Comparison of ENCODE assay signal across 11 mouse cellular contexts in genomic region chr3:121864734-121865445, GRCm38 (mm10). TPM values are rescaled to one million over a fixed set of nuclear protein-coding genes. Genes with fewer than 3 reads are reported as not detected.
DNase-seq lines count a peak whose midpoint lies in the region; ATAC-seq and TF ChIP-seq lines count a peak whose summit lies in the region.
"Had no signal": no experiment of that assay in that cellular context is flagged by ENCODE, and none has a peak within 500 bp of the region (broad histone marks: within the 10 kb centered on the region; RNA-seq: fewer than 3 reads in every experiment).

No protein-coding gene starts in this region.

- TF ChIP-seq EP300 in liver, postnatal 0 days (IDR thresholded peaks at IDR 0.05; ENCODE audit: low read depth) = no peak
- TF ChIP-seq EP300 in stomach, postnatal 0 days (optimal IDR thresholded peaks at IDR 0.05) = peak; percentile 42

- no peak for TF ChIP-seq CTCF in liver, postnatal 0 days (IDR thresholded peaks at IDR 0.05; ENCODE audit: low read depth)
- no peak for TF ChIP-seq CTCF in kidney, adult 2 months (conservative IDR thresholded peaks at IDR 0.05; ENCODE audit: insufficient read depth, insufficient read length, low read depth, low read length)
- TF ChIP-seq CTCF in lung, embryonic 14.5 days (IDR thresholded peaks at IDR 0.05; ENCODE audit: low read depth) = no peak
- TF ChIP-seq CTCF in stomach, postnatal 0 days (IDR thresholded peaks at IDR 0.05; ENCODE audit: low read depth) = no peak

- H3K9ac ChIP-seq in liver, postnatal 0 days (replicated peaks) = no peak overlapping the region
- no peak overlapping the region for H3K9ac ChIP-seq in liver, embryonic 12.5 days
- H3K9ac ChIP-seq in lung, embryonic 14.5 days = no peak overlapping the region
- H3K9ac ChIP-seq in stomach, postnatal 0 days (ENCODE audit: low read length) = no peak overlapping the region
- H3K9ac ChIP-seq: hindbrain, embryonic 14.5 days had no signal

- ATAC-seq in liver, postnatal 0 days = no peak
- no peak for ATAC-seq in liver, embryonic 12.5 days
- ATAC-seq in lung, embryonic 14.5 days (ENCODE audit: insufficient read depth) = peak; percentile 89; the same call in 1 of the 2 replicates
- ATAC-seq in stomach, postnatal 0 days (ENCODE audit: low FRiP score, low TSS enrichment) = peak; percentile 82

- no peaks in the 10 kb centered on the region for H3K36me3 ChIP-seq in liver, postnatal 0 days (replicated peaks; ENCODE audit: insufficient read depth, low read length)
- no peaks in the 10 kb centered on the region for H3K36me3 ChIP-seq in liver, embryonic 12.5 days
- no peaks in the 10 kb centered on the region for H3K36me3 ChIP-seq in kidney, adult 2 months (ENCODE audit: control insufficient read depth, insufficient read depth, low read length)
- no peaks in the 10 kb centered on the region for H3K36me3 ChIP-seq in lung, embryonic 14.5 days (ENCODE audit: insufficient read depth)
- no peaks in the 10 kb centered on the region for H3K36me3 ChIP-seq in stomach, postnatal 0 days (ENCODE audit: control insufficient read depth, insufficient read depth, low read length)

- no peak overlapping the region for H3K4me3 ChIP-seq in liver, postnatal 0 days (ENCODE audit: low read depth, low read length)
- no peak overlapping the region for H3K4me3 ChIP-seq in liver, embryonic 12.5 days
- H3K4me3 ChIP-seq in kidney, adult 2 months (ENCODE audit: insufficient read depth, low read depth, low read length) = no peak overlapping the region
- no peak overlapping the region for H3K4me3 ChIP-seq in lung, embryonic 14.5 days (ENCODE audit: low read depth, low read length)
- no peak overlapping the region for H3K4me3 ChIP-seq in stomach, postnatal 0 days (ENCODE audit: low read depth, low read length)

- no peak for DNase-seq in liver, postnatal 0 days
- peak; percentile 76 for DNase-seq in kidney, adult 2 months
- peak; percentile 69 for DNase-seq in lung, embryonic 14.5 days
- DNase-seq in stomach, postnatal 0 days (ENCODE audit: low spot score) = peak; percentile 66
- no peak for DNase-seq in heart, adult 8-10 months (ENCODE audit: low spot score)
- DNase-seq in MN1 (ENCODE audit: low spot score) = no peak
- DNase-seq in gastrocnemius, postnatal 4 days (ENCODE audit: low spot score in 2 of 2) = no peak
- DNase-seq: cerebellum, postnatal 36 days; thymus, postnatal 25 days had no signal

- no peaks in the 10 kb centered on the region for H3K27me3 ChIP-seq in liver, postnatal 0 days (ENCODE audit: insufficient read depth, low read length)
- no peaks in the 10 kb centered on the region for H3K27me3 ChIP-seq in liver, embryonic 12.5 days (replicated peaks)
- no peaks in the 10 kb centered on the region for H3K27me3 ChIP-seq in kidney, adult 2 months (replicated peaks; ENCODE audit: control insufficient read depth, insufficient read depth, low read length)
- H3K27me3 ChIP-seq in lung, embryonic 14.5 days (ENCODE audit: insufficient read depth, low read length) = no peaks in the 10 kb centered on the region
- no peaks in the 10 kb centered on the region for H3K27me3 ChIP-seq in stomach, postnatal 0 days (ENCODE audit: control insufficient read depth, insufficient read depth, low read length)

- H3K9me3 ChIP-seq in liver, postnatal 0 days (ENCODE audit: low read length) = no peaks in the 10 kb centered on the region
- H3K9me3 ChIP-seq in liver, embryonic 12.5 days (replicated peaks) = no peaks in the 10 kb centered on the region
- H3K9me3 ChIP-seq in lung, embryonic 14.5 days (ENCODE audit: low read depth, low read length) = no peaks in the 10 kb centered on the region
- no peaks in the 10 kb centered on the region for H3K9me3 ChIP-seq in stomach, postnatal 0 days (ENCODE audit: control insufficient read depth, low read length)

- H3K4me1 ChIP-seq in liver, postnatal 0 days (ENCODE audit: insufficient read depth) = peaks cover 15% of the 10 kb centered on the region
- H3K4me1 ChIP-seq in liver, embryonic 12.5 days = peaks cover 4% of the 10 kb centered on the region; the same call in 1 of the 2 replicates
- H3K4me1 ChIP-seq in kidney, adult 2 months (ENCODE audit: control insufficient read depth, insufficient read depth, low read length) = peaks cover 11% of the 10 kb centered on the region; the same call in 1 of the 2 replicates
- H3K4me1 ChIP-seq in lung, embryonic 14.5 days (ENCODE audit: insufficient read depth) = no peaks in the 10 kb centered on the region
- 0 out of 2 replicates have a peak, but pooled peaks cover 2% of the 10 kb centered on the region for H3K4me1 ChIP-seq in stomach, postnatal 0 days (replicated peaks; ENCODE audit: control insufficient read depth, insufficient read depth)

- H3K4me2 ChIP-seq in liver, postnatal 0 days (ENCODE audit: low read depth, low read length) = no peak overlapping the region
- no peak overlapping the region for H3K4me2 ChIP-seq in liver, embryonic 12.5 days
- peak overlapping the region; percentile 29 for H3K4me2 ChIP-seq in lung, embryonic 14.5 days
- H3K4me2 ChIP-seq in stomach, postnatal 0 days (replicated peaks; ENCODE audit: low read depth) = no peak overlapping the region
- H3K4me2 ChIP-seq: hindbrain, embryonic 14.5 days had no signal

- no peak for TF ChIP-seq POLR2A in kidney, adult 2 months (IDR thresholded peaks at IDR 0.05; ENCODE audit: low read depth, low read length)

- H3K27ac ChIP-seq in liver, postnatal 0 days (ENCODE audit: low read depth) = 0 out of 2 replicates have a peak overlapping the region, but pooled peaks have one; percentile 7
- H3K27ac ChIP-seq in liver, embryonic 12.5 days = no peak overlapping the region
- H3K27ac ChIP-seq in kidney, adult 2 months (ENCODE audit: insufficient read depth, low read depth, low read length) = peak overlapping the region; percentile 86
- H3K27ac ChIP-seq in lung, embryonic 14.5 days (ENCODE audit: low read depth) = peak overlapping the region; percentile 87
- peak overlapping the region; percentile 84 for H3K27ac ChIP-seq in stomach, postnatal 0 days (replicated peaks)
- H3K27ac ChIP-seq: hindbrain, embryonic 14.5 days had no signal

- WGBS in liver, postnatal 0 days (ENCODE audit: insufficient replicate concordance) = 48% methylated on average over 8 of the region's 8 CpGs
- 40% methylated on average over 8 of the region's 8 CpGs for WGBS in liver, embryonic 12.5 days (ENCODE audit: insufficient replicate concordance)
- 40% methylated on average over 8 of the region's 8 CpGs for WGBS in kidney, adult 2 months
- WGBS in lung, embryonic 14.5 days = 32% methylated on average over 8 of the region's 8 CpGs
- 51% methylated on average over 8 of the region's 8 CpGs for WGBS in stomach, postnatal 0 days

RNA-seq across cellular contexts. Expression of gene Abcd3, which starts 49.8 kb away (rescaled TPM):
- 132 and 148 TPM in 2 replicates for polyA plus RNA-seq in liver, postnatal 0 days (2015; fragmentation: Nextera tagmentation; extraction: Ambion mirVana)
- polyA plus RNA-seq in liver, embryonic 12.5 days (2016; fragmentation: Nextera tagmentation; extraction: Ambion mirVana) = 28.2 and 29.6 TPM in 2 replicates
- polyA plus RNA-seq in kidney, adult 2 months (2012; rRNA removed) = 25.5 and 48.2 TPM in 2 replicates
- 78.0 and 78.7 TPM in 2 replicates for polyA plus RNA-seq in lung, embryonic 14.5 days (2014; fragmentation: Nextera tagmentation; extraction: Ambion mirVana)
- polyA plus RNA-seq in stomach, postnatal 0 days (2015; fragmentation: Nextera tagmentation; extraction: Ambion mirVana) = 115 and 118 TPM in 2 replicates
- 10 to 100 TPM; 77.8 to 82.1 (median 79.9) TPM for total RNA-seq in heart, adult 8-10 months (2022)
- total RNA-seq in gastrocnemius, postnatal 4 days (2021) = 10 to 100 TPM; 34.3 to 36.5 TPM

Comparison
In these comparisons a context has a peak if more than half of its experiments do, and no peak if none do; other contexts are left out.
1. ATAC-seq: peak in lung, embryonic 14.5 days (single experiment) and stomach, postnatal 0 days (single experiment); none in liver, postnatal 0 days (single experiment) and liver, embryonic 12.5 days (single experiment).
2. DNase-seq: peak in kidney, adult 2 months (single experiment), lung, embryonic 14.5 days (single experiment) and stomach, postnatal 0 days (single experiment); none in liver, postnatal 0 days (single experiment), heart, adult 8-10 months (single experiment), MN1 (single experiment) and gastrocnemius, postnatal 4 days (0 of 2).